Mouse (Mus musculus): ENCODE data around the gene 2610528J11Rik.
A peak's percentile ranks its signal among the peaks of the same experiment; 100 is the strongest.
"Not testable (repeated sequence)": the region's sequence is repeated elsewhere in the genome, so short reads cannot be mapped to it uniquely, and the experiment has no call there.

2610528J11Rik gene

GRCm38 (mm10) chr4:118526408-118527334 is at the start of gene 2610528J11Rik:
TSS of gene 2610528J11Rik (plus strand) at chr4:118526999.
- peak; percentile 84 for DNase-seq

- peak; percentile 92 for DNase-seq
Observed at GRCm38 (mm10) chr4:118489717-118490132, 37.1 kb upstream of the 2610528J11Rik start, which contains the start of gene Tie1. TSS of gene Tie1 (minus strand) at chr4:118490061.

GRCm38 (mm10) chr4:118490461-118490860 is 36.3 kb upstream of the 2610528J11Rik start:
- no peak for DNase-seq

GRCm38 (mm10) chr4:118500171-118500724 is 26.6 kb upstream of the 2610528J11Rik start:
- no peak for DNase-seq

GRCm38 (mm10) chr4:118500792-118501191 is 26.0 kb upstream of the 2610528J11Rik start:
- DNase-seq = no peak

GRCm38 (mm10) chr4:118505551-118505950 is 21.2 kb upstream of the 2610528J11Rik start:
- DNase-seq = peak; percentile 64

- DNase-seq = not testable (repeated sequence)
Observed at GRCm38 (mm10) chr4:118507171-118507570, 19.6 kb upstream of the 2610528J11Rik start.

GRCm38 (mm10) chr4:118509050-118509449 is 17.7 kb upstream of the 2610528J11Rik start:
- DNase-seq = peak; percentile 45

GRCm38 (mm10) chr4:118516699-118517496 is 9.9 kb upstream of the 2610528J11Rik start:
- peak; percentile 49 for DNase-seq

GRCm38 (mm10) chr4:118517497-118518146 is 9.2 kb upstream of the 2610528J11Rik start:
- DNase-seq = no peak

- no peak for DNase-seq
Observed at GRCm38 (mm10) chr4:118518208-118518607, 8.6 kb upstream of the 2610528J11Rik start.

- no peak for DNase-seq
Observed at GRCm38 (mm10) chr4:118522248-118522647, 4.6 kb upstream of the 2610528J11Rik start.

GRCm38 (mm10) chr4:118523976-118524375 is 2.8 kb upstream of the 2610528J11Rik start:
- no peak for DNase-seq

GRCm38 (mm10) chr4:118525779-118526178 is 1.0 kb upstream of the 2610528J11Rik start:
- no peak for DNase-seq

GRCm38 (mm10) chr4:118527335-118527681 is 509 bp downstream of the 2610528J11Rik start:
- no peak for DNase-seq

GRCm38 (mm10) chr4:118527720-118528119 is 921 bp downstream of the 2610528J11Rik start:
- no peak for DNase-seq

GRCm38 (mm10) chr4:118532663-118533062 is 5.9 kb downstream of the 2610528J11Rik start:
- DNase-seq = no peak

- no peak for DNase-seq
Observed at GRCm38 (mm10) chr4:118533156-118533555, 6.4 kb downstream of the 2610528J11Rik start.

GRCm38 (mm10) chr4:118533605-118534004 is 6.8 kb downstream of the 2610528J11Rik start:
- DNase-seq = no peak

GRCm38 (mm10) chr4:118535610-118536009 is 8.8 kb downstream of the 2610528J11Rik start:
- no peak for DNase-seq

- DNase-seq = no peak
Observed at GRCm38 (mm10) chr4:118537801-118538200, 11.0 kb downstream of the 2610528J11Rik start.

GRCm38 (mm10) chr4:118539904-118540303 is 13.1 kb downstream of the 2610528J11Rik start:
- DNase-seq = no peak
